In genomic region chr10:30278987-30279386, GRCm38 (mm10) we compare ENCODE assay signal across 28 mouse cellular contexts.
A peak's percentile ranks its signal among the peaks of the same experiment; 100 is the strongest.
DNase-seq lines count a peak whose midpoint lies in the region; ATAC-seq and TF ChIP-seq lines count a peak whose summit lies in the region.
"Had no signal": no experiment of that assay in that cellular context is flagged by ENCODE, and none has a peak within 500 bp of the region (broad histone marks: within the 10 kb centered on the region; RNA-seq: fewer than 3 reads in every experiment).

No protein-coding gene starts in this region.

- TF ChIP-seq CTCF in gastrocnemius, adult 2 months (IDR thresholded peaks at IDR 0.05): no peak

- H3K4me2 ChIP-seq in kidney, embryonic 16.5 days (replicated peaks; ENCODE audit: low read depth, low read length): no peak overlapping the region
- H3K4me2 ChIP-seq in limb, embryonic 13.5 days (replicated peaks): no peak overlapping the region
- no peak overlapping the region for H3K4me2 ChIP-seq in limb, embryonic 14.5 days (replicated peaks; ENCODE audit: low read depth, low read length, severe bottlenecking)
- H3K4me2 ChIP-seq: embryonic facial prominence, embryonic 12.5 days; forebrain, embryonic 12.5 days; forebrain, embryonic 15.5 days; heart, embryonic 13.5 days; hindbrain, embryonic 14.5 days had no signal

- H3K27ac ChIP-seq in kidney, embryonic 16.5 days (ENCODE audit: low read length): peak overlapping the region; percentile 1; the same call in 1 of the 2 replicates
- H3K27ac ChIP-seq in limb, embryonic 13.5 days: no peak overlapping the region
- H3K27ac ChIP-seq in limb, embryonic 10.5 days: no peak overlapping the region
- H3K27ac ChIP-seq in limb, embryonic 14.5 days (replicated peaks; ENCODE audit: low read depth, low read length): no peak overlapping the region
- H3K27ac ChIP-seq in gastrocnemius, adult 2 months: no peak overlapping the region
- H3K27ac ChIP-seq: embryonic facial prominence, embryonic 12.5 days; forebrain, embryonic 12.5 days; forebrain, embryonic 15.5 days; heart, adult 2 months; heart, embryonic 10.5 days; heart, embryonic 13.5 days; hindbrain, embryonic 14.5 days; hindbrain, postnatal 0 days had no signal

- no peak for TF ChIP-seq POLR2A in limb, embryonic 14.5 days (IDR thresholded peaks at IDR 0.05; ENCODE audit: borderline replicate concordance, extremely low read depth, insufficient read depth, insufficient read length)

- no peaks in the 10 kb centered on the region for H3K9me3 ChIP-seq in kidney, embryonic 16.5 days (ENCODE audit: low read length)
- no peaks in the 10 kb centered on the region for H3K9me3 ChIP-seq in limb, embryonic 13.5 days
- no peaks in the 10 kb centered on the region for H3K9me3 ChIP-seq in limb, embryonic 10.5 days (replicated peaks)
- H3K9me3 ChIP-seq in limb, embryonic 14.5 days (ENCODE audit: control insufficient read depth, low read length): 0 out of 2 replicates have a peak, but pooled peaks cover 5% of the 10 kb centered on the region
- H3K9me3 ChIP-seq: embryonic facial prominence, embryonic 12.5 days; forebrain, embryonic 15.5 days; G1E; heart, embryonic 10.5 days; heart, embryonic 13.5 days had no signal

- no peak overlapping the region for H3K9ac ChIP-seq in kidney, embryonic 16.5 days (replicated peaks; ENCODE audit: low read length)
- H3K9ac ChIP-seq in limb, embryonic 13.5 days: no peak overlapping the region
- no peak overlapping the region for H3K9ac ChIP-seq in limb, embryonic 14.5 days (ENCODE audit: low read depth, low read length, severe bottlenecking)
- H3K9ac ChIP-seq: embryonic facial prominence, embryonic 12.5 days; forebrain, embryonic 12.5 days; forebrain, embryonic 15.5 days; heart, embryonic 13.5 days; hindbrain, embryonic 14.5 days had no signal

- H3K36me3 ChIP-seq in kidney, embryonic 16.5 days (ENCODE audit: insufficient read depth, low read length): no peaks in the 10 kb centered on the region
- H3K36me3 ChIP-seq in limb, embryonic 13.5 days: no peaks in the 10 kb centered on the region
- no peaks in the 10 kb centered on the region for H3K36me3 ChIP-seq in limb, embryonic 10.5 days
- H3K36me3 ChIP-seq in limb, embryonic 14.5 days (ENCODE audit: control insufficient read depth, insufficient read depth, low read length): no peaks in the 10 kb centered on the region
- H3K36me3 ChIP-seq: embryonic facial prominence, embryonic 12.5 days; forebrain, embryonic 12.5 days; forebrain, embryonic 15.5 days; G1E; heart, embryonic 10.5 days; heart, embryonic 13.5 days had no signal

- no peak for DNase-seq in kidney, postnatal 36 days
- DNase-seq in limb, embryonic 10.5 days (ENCODE audit: low spot score): no peak
- DNase-seq in limb, embryonic 14.5 days (ENCODE audit: low spot score): peak; percentile 81
- no peak for DNase-seq in gastrocnemius, adult 2 months
- DNase-seq: adrenal gland, postnatal 10 days; adrenal gland, postnatal 36 days; B cell, adult 2 months; cerebellum, adult 18-20 months; cerebellum, adult 9-10 months; cerebellum, postnatal 14 days; gastrocnemius, postnatal 10 days; gastrocnemius, postnatal 36 days; heart, adult 2 months; heart, postnatal 14 days; heart, postnatal 4 days had no signal

- peaks cover 13% of the 10 kb centered on the region for H3K4me1 ChIP-seq in kidney, embryonic 16.5 days (ENCODE audit: insufficient read depth, low read length)
- peaks cover 11% of the 10 kb centered on the region for H3K4me1 ChIP-seq in limb, embryonic 13.5 days
- H3K4me1 ChIP-seq in limb, embryonic 10.5 days: peaks cover 10% of the 10 kb centered on the region
- no peaks in the 10 kb centered on the region; the same call in 1 of the 2 replicates for H3K4me1 ChIP-seq in limb, embryonic 14.5 days (ENCODE audit: control insufficient read depth, insufficient read depth, low read length)
- H3K4me1 ChIP-seq: embryonic facial prominence, embryonic 12.5 days; forebrain, embryonic 12.5 days; forebrain, embryonic 15.5 days; heart, embryonic 10.5 days had no signal

- H3K4me3 ChIP-seq in kidney, embryonic 16.5 days (ENCODE audit: low read length): no peak overlapping the region
- no peak overlapping the region for H3K4me3 ChIP-seq in limb, embryonic 13.5 days
- no peak overlapping the region for H3K4me3 ChIP-seq in limb, embryonic 10.5 days
- H3K4me3 ChIP-seq in limb, embryonic 14.5 days (replicated peaks; ENCODE audit: low read length): no peak overlapping the region
- H3K4me3 ChIP-seq in gastrocnemius, adult 2 months: no peak overlapping the region
- H3K4me3 ChIP-seq: embryonic facial prominence, embryonic 12.5 days; erythroblast, embryonic 14.5 days; forebrain, embryonic 12.5 days; forebrain, embryonic 15.5 days; heart, adult 2 months; heart, embryonic 10.5 days; heart, embryonic 13.5 days had no signal

- ATAC-seq in kidney, embryonic 16.5 days (ENCODE audit: low FRiP score, low TSS enrichment): no peak
- ATAC-seq in limb, embryonic 13.5 days (ENCODE audit: low FRiP score, low read depth): peak; percentile 77
- ATAC-seq in limb, embryonic 14.5 days (ENCODE audit: low FRiP score, low read depth): peak; percentile 79
- ATAC-seq: forebrain, embryonic 15.5 days; hindbrain, postnatal 0 days; Patski had no signal

- intact Hi-C loops in gastrocnemius, adult 2 months (cut with DNase I): no loop called here

- no peaks in the 10 kb centered on the region for H3K27me3 ChIP-seq in kidney, embryonic 16.5 days (ENCODE audit: insufficient read depth, low read length)
- no peaks in the 10 kb centered on the region for H3K27me3 ChIP-seq in limb, embryonic 13.5 days
- no peaks in the 10 kb centered on the region for H3K27me3 ChIP-seq in limb, embryonic 10.5 days (ENCODE audit: low read depth, poor library complexity, severe bottlenecking)
- no peaks in the 10 kb centered on the region for H3K27me3 ChIP-seq in limb, embryonic 14.5 days (ENCODE audit: control insufficient read depth, insufficient read depth, low read length)
- H3K27me3 ChIP-seq: CH12.LX; embryonic facial prominence, embryonic 12.5 days; forebrain, embryonic 12.5 days; forebrain, embryonic 15.5 days; heart, embryonic 13.5 days had no signal
